Mouse (Mus musculus) kidney, postnatal 0 days (tissue): ENCODE measurements around the gene Hes7. TPM values are rescaled to one million over a fixed set of nuclear protein-coding genes. Genes with fewer than 3 reads are reported as not detected.

Experiments
- ATAC-seq: fragments of 200-750 bp; cut with Nextera tagmentation; replicated peaks from 2 replicates; pipeline ENCODE4 v1.8.0; 2017; ENCODE audit warnings: low read depth, moderate number of reproducible peaks, moderate TSS enrichment, moderate library complexity; ENCODE audit not compliant: low FRiP score
- DNase-seq: peaks from one replicate; pipeline ENCODE4 v3.0.0-alpha.2; 2016; ENCODE audit warnings: low spot score
- H3K27ac ChIP-seq: fragments of 300-500 bp; sonication (generic); 2 replicates; pipeline ENCODE4 v1.5.1; 2014; ENCODE audit warnings: mild to moderate bottlenecking
- H3K27me3 ChIP-seq: fragments of 300-500 bp; sonication (generic); 2 replicates; pipeline ENCODE4 v1.6.1; 2014; ENCODE audit warnings: low read length, mixed read lengths; ENCODE audit not compliant: insufficient read depth
- H3K36me3 ChIP-seq: fragments of 300-500 bp; sonication (generic); 2 replicates; pipeline ENCODE4 v1.6.1; 2014; ENCODE audit warnings: low read length, mixed read lengths; ENCODE audit not compliant: insufficient read depth
- H3K4me1 ChIP-seq: fragments of 300-500 bp; sonication (generic); replicated peaks from 2 replicates; pipeline ENCODE4 v1.6.1; 2014; ENCODE audit warnings: antibody characterized with exemption, low read length, mixed read lengths; ENCODE audit not compliant: insufficient read depth
- H3K4me2 ChIP-seq: fragments of 300-500 bp; sonication (generic); 2 replicates; pipeline ENCODE4 v1.6.1; 2014; ENCODE audit warnings: mild to moderate bottlenecking, low read length, moderate library complexity, mixed read lengths
- H3K4me3 ChIP-seq: fragments of 300-500 bp; sonication (generic); replicated peaks from 2 replicates; pipeline ENCODE4 v1.5.1; 2014; ENCODE audit warnings: low read depth, low read length
- H3K9ac ChIP-seq: fragments of 300-500 bp; sonication (generic); 2 replicates; pipeline ENCODE4 v1.6.1; 2014; ENCODE audit warnings: low read depth, low read length
- H3K9me3 ChIP-seq: fragments of 300-500 bp; sonication (generic); replicated peaks from 2 replicates; pipeline ENCODE4 v1.6.1; 2016; ENCODE audit warnings: low read length, inconsistent platforms, mixed read lengths
- CTCF ChIP-seq: IDR thresholded peaks from 2 replicates; pipeline ENCODE4 v1.5.1; 2016; ENCODE audit warnings: antibody characterized with exemption, low read depth, mild to moderate bottlenecking, moderate library complexity
- WGBS: fragments of 180-500 bp; shearing (Covaris S2); extraction: QIAGEN DNeasy Blood & Tissue Kit; methylation state at CpG from one replicate; pipeline ENCODE4 v1.1.7; 2014; 5-methylcytosine and 5-hydroxymethylcytosine counted together
- polyA plus RNA-seq: library from polyadenylated mRNA; unstranded; fragments of >200 nt; fragmentation: Nextera tagmentation; extraction: Ambion mirVana; gene quantifications from 2 replicates; pipeline ENCODE4 v1.2.1, GENCODE M21; 2015

Hes7 gene
- polyA plus RNA-seq, 1 experiment from 2014 or later = 0.42 TPM

GRCm38 (mm10) chr11:69095511-69096231 is 24.5 kb upstream of the Hes7 start:
- H3K4me2 ChIP-seq = peak overlapping the region; percentile 59
- DNase-seq = peak; percentile 67
- peaks cover 13% of the 10 kb centered on the region for H3K36me3 ChIP-seq
- peaks cover 19% of the 10 kb centered on the region; the same call in 1 of the 2 replicates for H3K4me1 ChIP-seq
- ATAC-seq = no peak
- H3K4me3 ChIP-seq = peak overlapping the region; percentile 58
- WGBS = 1% methylated on average over 27 of the region's 27 CpGs
- no peaks in the 10 kb centered on the region for H3K9me3 ChIP-seq
- peak overlapping the region; percentile 84 for H3K9ac ChIP-seq
- peak overlapping the region; percentile 98 for H3K27ac ChIP-seq
- TF ChIP-seq CTCF = no peak
- H3K27me3 ChIP-seq = no peaks in the 10 kb centered on the region

- H3K9me3 ChIP-seq = no peaks in the 10 kb centered on the region
- peaks cover 20% of the 10 kb centered on the region; the same call in 1 of the 2 replicates for H3K4me1 ChIP-seq
- DNase-seq (no peak), ATAC-seq (no peak; the same call in 1 of the 2 replicates)
- peak overlapping the region; percentile 58 for H3K4me3 ChIP-seq
- H3K9ac ChIP-seq = peak overlapping the region; percentile 84
- no peak for TF ChIP-seq CTCF
- peak overlapping the region; percentile 98 for H3K27ac ChIP-seq
- 7% methylated on average over 9 of the region's 9 CpGs for WGBS
- no peaks in the 10 kb centered on the region for H3K27me3 ChIP-seq
- H3K4me2 ChIP-seq = peak overlapping the region; percentile 59
- H3K36me3 ChIP-seq = peaks cover 18% of the 10 kb centered on the region
Observed at GRCm38 (mm10) chr11:69096360-69096986, 23.7 kb upstream of the Hes7 start.

- Histone ChIP-seq H3K9me3 (no peaks in the 10 kb centered on the region), H3K36me3 (peaks cover 21% of the 10 kb centered on the region), H3K9ac (peak overlapping the region; percentile 84), H3K27ac (peak overlapping the region; percentile 98), H3K4me1 (peaks cover 20% of the 10 kb centered on the region; the same call in 1 of the 2 replicates), H3K4me2 (peak overlapping the region; percentile 59), H3K4me3 (peak overlapping the region; percentile 58), H3K27me3 (no peaks in the 10 kb centered on the region)
- peak; percentile 99 for DNase-seq
- TF ChIP-seq CTCF = no peak
- 3% methylated on average over 29 of the region's 29 CpGs for WGBS
- ATAC-seq = peak; percentile 48
Observed at GRCm38 (mm10) chr11:69096987-69097900, 23.0 kb upstream of the Hes7 start.

GRCm38 (mm10) chr11:69098039-69098761 is 22.0 kb upstream of the Hes7 start:
- H3K4me3 ChIP-seq = peak overlapping the region; percentile 58
- H3K4me2 ChIP-seq = peak overlapping the region; percentile 59
- ATAC-seq (no peak), DNase-seq (no peak)
- TF ChIP-seq CTCF = no peak
- no peaks in the 10 kb centered on the region for H3K27me3 ChIP-seq
- H3K36me3 ChIP-seq = peaks cover 28% of the 10 kb centered on the region
- H3K4me1 ChIP-seq = peaks cover 20% of the 10 kb centered on the region; the same call in 1 of the 2 replicates
- H3K27ac ChIP-seq = peak overlapping the region; percentile 98
- WGBS = 15% methylated on average over 8 of the region's 8 CpGs
- H3K9ac ChIP-seq = no peak overlapping the region; the same call in 1 of the 2 replicates
- no peaks in the 10 kb centered on the region for H3K9me3 ChIP-seq

- Histone ChIP-seq H3K27me3 (no peaks in the 10 kb centered on the region), H3K9me3 (no peaks in the 10 kb centered on the region), H3K4me2 (peak overlapping the region; percentile 59), H3K4me3 (peak overlapping the region; percentile 38), H3K9ac (peak overlapping the region; percentile 58), H3K36me3 (peaks cover 33% of the 10 kb centered on the region), H3K27ac (peak overlapping the region; percentile 98), H3K4me1 (peaks cover 20% of the 10 kb centered on the region; the same call in 1 of the 2 replicates)
- 0 out of 2 replicates have a peak, but pooled peaks have one; percentile 7 for TF ChIP-seq CTCF
- under 1% methylated on average over 19 of the region's 19 CpGs for WGBS
- ATAC-seq (peak; percentile 6; the same call in 1 of the 2 replicates), DNase-seq (peak; percentile 95)
Observed at GRCm38 (mm10) chr11:69098762-69099091, 21.5 kb upstream of the Hes7 start.
